Mouse (Mus musculus) liver, embryonic 14.5 days (tissue): ENCODE data around the gene Gm156.

Experiments
- CTCF ChIP-seq: IDR thresholded peaks from 2 replicates; pipeline ENCODE4 v1.5.1; 2016; ENCODE audit warnings: antibody characterized with exemption, low read depth, control low read depth
- EP300 ChIP-seq: IDR thresholded peaks from 2 replicates; pipeline ENCODE4 v1.6.1; 2016; ENCODE audit warnings: antibody characterized with exemption, low read depth

- no peak for TF ChIP-seq EP300
- TF ChIP-seq CTCF = no peak
Observed at GRCm38 (mm10) chr6:129824004-129824403, 39.9 kb upstream of the Gm156 start.
